Mouse (Mus musculus): Measurements from ENCODE around the gene Ahcyl1. TPM values are rescaled to one million over a fixed set of nuclear protein-coding genes. Genes with fewer than 3 reads are reported as not detected.

The Ahcyl1 gene
- total RNA-seq, 2 experiments from 2014 or later: 304 to 313 TPM

DNA sequence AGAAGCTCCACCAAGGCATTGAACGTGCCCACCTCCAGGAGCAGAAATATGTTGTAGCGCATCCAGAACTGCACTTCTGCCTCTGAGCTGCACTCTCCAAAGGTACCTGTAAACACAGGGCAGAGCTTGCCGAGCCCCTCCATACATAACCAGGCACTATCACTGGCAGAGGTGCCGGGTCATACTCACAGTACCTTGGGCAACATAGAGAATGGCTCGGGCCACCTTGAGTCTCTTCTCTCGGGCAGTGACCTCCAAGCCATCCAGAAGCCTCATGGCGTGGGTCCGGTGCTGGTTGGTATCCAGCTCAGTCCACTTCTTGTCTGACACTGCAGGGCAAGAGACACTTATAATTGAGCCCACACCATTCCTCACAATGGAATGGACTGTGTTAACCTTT, 69.6 kb downstream of the Ahcyl1 start:
- DNase-seq (ENCODE audit: low spot score in 2 of 2): no peak
- intact Hi-C loops (cut with DNase I): no loop called here

GRCm38 (mm10) chr3:107625536-107625935, 70.8 kb downstream of the Ahcyl1 start:
- intact Hi-C loops (cut with DNase I): no loop called here
- DNase-seq (ENCODE audit: low spot score in 2 of 2): no peak

- no peak for DNase-seq (ENCODE audit: low spot score in 2 of 2)
- intact Hi-C loops (cut with DNase I): no loop called here
Observed at GRCm38 (mm10) chr3:107624424-107624823, 71.9 kb downstream of the Ahcyl1 start.

- intact Hi-C loops (cut with DNase I): no loop called here
- no peak for DNase-seq (ENCODE audit: low spot score in 2 of 2)
Observed at GRCm38 (mm10) chr3:107622537-107622936, 73.8 kb downstream of the Ahcyl1 start.

GRCm38 (mm10) chr3:107621286-107622075, 74.9 kb downstream of the Ahcyl1 start:
- no peak for DNase-seq (ENCODE audit: low spot score in 2 of 2)
- intact Hi-C loops (cut with DNase I): no loop called here

- intact Hi-C loops (cut with DNase I): no loop called here
Observed at GRCm38 (mm10) chr3:107619911-107620310, 76.4 kb downstream of the Ahcyl1 start.

DNA sequence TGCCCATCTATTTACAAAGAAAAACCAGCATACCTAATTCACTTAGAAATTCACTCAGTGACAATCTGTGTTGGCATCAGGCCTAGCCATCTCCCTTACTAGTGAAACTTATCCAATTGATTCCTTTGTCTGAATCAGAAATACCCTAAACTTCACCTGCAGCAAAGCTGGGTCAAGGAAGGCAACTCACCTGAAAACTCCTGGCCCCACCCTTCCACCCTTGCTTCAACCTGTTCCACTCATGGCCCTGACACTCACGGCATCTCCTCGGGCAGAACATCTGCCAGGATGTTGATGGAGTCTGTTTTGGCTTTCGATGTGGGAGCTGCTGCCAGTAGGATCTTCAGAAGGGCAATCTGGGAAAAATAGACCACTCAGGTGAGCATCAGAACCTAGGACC, 78.6 kb downstream of the Ahcyl1 start:
- DNase-seq (ENCODE audit: low spot score in 2 of 2): no peak
- intact Hi-C loops (cut with DNase I): no loop called here

More at GRCm38 (mm10) chr3:107619911-107620310, 76.4 kb downstream of the Ahcyl1 start:
- no peak for DNase-seq (ENCODE audit: low spot score in 2 of 2)

Other genes starting within 250 kb of the Ahcyl1 start
- 10 to 100 TPM; 61.7 to 74.6 TPM for gene Kcnc4, start 237.0 kb downstream of the Ahcyl1 start, total RNA-seq (2021)
- 100 to 1,000 TPM; 365 to 381 TPM for gene Slc6a17, start 178.5 kb downstream of the Ahcyl1 start, total RNA-seq (2021)
- under 1 TPM in 1 of 2 experiments, not detected in 1; 0.24 TPM for gene Ubl4b, start 141.5 kb downstream of the Ahcyl1 start, total RNA-seq (2021)
- 1 to 10 TPM; 1.1 to 1.9 TPM for gene Alx3, start 101.5 kb downstream of the Ahcyl1 start, total RNA-seq (2021)
- gene Gm10961, start 65.2 kb downstream of the Ahcyl1 start, total RNA-seq (2021): not detected
- gene Strip1, start 64.9 kb downstream of the Ahcyl1 start, total RNA-seq (2021): 10 to 100 TPM; 64.3 to 66.9 TPM
- gene Csf1, start 63.9 kb upstream of the Ahcyl1 start, total RNA-seq (2021): 1 to 10 TPM; 9.5 to 9.9 TPM
- gene Eps8l3, start 180.7 kb upstream of the Ahcyl1 start, total RNA-seq (2021): not detected
- gene Gstm5, start 199.3 kb upstream of the Ahcyl1 start, total RNA-seq (2021): 100 to 1,000 TPM; 182 to 200 TPM
- 10 to 100 TPM; 66.3 to 66.4 TPM for gene Gstm7, start 235.3 kb upstream of the Ahcyl1 start, total RNA-seq (2021)
- 1 to 10 TPM; 3.4 to 3.8 TPM for gene Gstm6, start 247.2 kb upstream of the Ahcyl1 start, total RNA-seq (2021)